ENCODE assay signal across 27 mouse cellular contexts in the genomic region with DNA sequence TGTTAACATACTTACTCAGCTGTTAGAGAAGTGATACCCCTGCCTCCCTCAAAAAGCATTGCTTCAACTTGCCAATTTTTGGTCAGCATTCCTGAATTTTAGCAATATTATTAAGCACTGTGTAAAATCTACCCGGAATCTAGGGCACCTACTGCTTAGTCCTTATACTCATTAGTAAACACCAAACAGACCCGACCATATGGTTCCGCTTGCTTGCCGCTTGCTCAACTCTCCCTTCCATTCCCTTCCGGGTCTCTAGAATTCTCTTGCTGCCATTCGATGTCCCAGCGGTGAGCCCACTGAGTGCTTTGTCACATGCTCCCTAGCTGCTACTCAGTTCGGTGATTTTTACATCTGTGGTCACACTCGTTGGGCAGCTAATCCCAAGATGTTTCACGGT. TPM values are rescaled to one million over a fixed set of nuclear protein-coding genes. Genes with fewer than 3 reads are reported as not detected.
DNase-seq lines count a peak whose midpoint lies in the region; ATAC-seq and TF ChIP-seq lines count a peak whose summit lies in the region.
"Had no signal": no experiment of that assay in that cellular context is flagged by ENCODE, and none has a peak within 500 bp of the region (broad histone marks: within the 10 kb centered on the region; RNA-seq: fewer than 3 reads in every experiment).

No protein-coding gene starts in this region.

- WGBS in embryonic facial prominence, embryonic 14.5 days = 24% methylated on average over 10 of the region's 10 CpGs
- WGBS in embryonic facial prominence, embryonic 10.5 days = 34% methylated on average over 10 of the region's 10 CpGs
- 38% methylated on average over 10 of the region's 10 CpGs for WGBS in kidney, postnatal 0 days
- 71% methylated on average over 10 of the region's 10 CpGs for WGBS in liver, embryonic 11.5 days
- WGBS in liver, embryonic 16.5 days (ENCODE audit: insufficient replicate concordance) = 65% methylated on average over 10 of the region's 10 CpGs

- no peak overlapping the region for H3K27ac ChIP-seq in embryonic facial prominence, embryonic 14.5 days (replicated peaks; ENCODE audit: low read depth, low read length)
- H3K27ac ChIP-seq in embryonic facial prominence, embryonic 10.5 days (replicated peaks) = no peak overlapping the region
- no peak overlapping the region for H3K27ac ChIP-seq in kidney, postnatal 0 days
- H3K27ac ChIP-seq in liver, embryonic 11.5 days (ENCODE audit: low read depth, low read length) = peak overlapping the region; percentile 46; the same call in 1 of the 2 replicates
- H3K27ac ChIP-seq in liver, embryonic 16.5 days (ENCODE audit: low read length) = peak overlapping the region; percentile 79
- H3K27ac ChIP-seq: embryonic facial prominence, embryonic 13.5 days; forebrain, embryonic 12.5 days; heart, embryonic 13.5 days; hindbrain, embryonic 15.5 days; left cerebral cortex, adult 2 months; lung, embryonic 15.5 days; midbrain, embryonic 10.5 days; midbrain, embryonic 15.5 days; neural tube, embryonic 15.5 days had no signal

- H3K9ac ChIP-seq in embryonic facial prominence, embryonic 14.5 days (ENCODE audit: low read depth, low read length) = no peak overlapping the region
- H3K9ac ChIP-seq in kidney, postnatal 0 days (ENCODE audit: low read depth, low read length) = no peak overlapping the region
- no peak overlapping the region for H3K9ac ChIP-seq in liver, embryonic 11.5 days (ENCODE audit: low read depth, low read length)
- no peak overlapping the region for H3K9ac ChIP-seq in liver, embryonic 16.5 days (ENCODE audit: low read depth, low read length)
- H3K9ac ChIP-seq: embryonic facial prominence, embryonic 13.5 days; forebrain, embryonic 12.5 days; forebrain, postnatal 0 days; heart, embryonic 13.5 days; hindbrain, embryonic 15.5 days; lung, embryonic 15.5 days; midbrain, embryonic 15.5 days; neural tube, embryonic 15.5 days had no signal

- TF ChIP-seq CTCF in kidney, postnatal 0 days (IDR thresholded peaks at IDR 0.05; ENCODE audit: low read depth) = no peak

- H3K4me1 ChIP-seq in embryonic facial prominence, embryonic 14.5 days (ENCODE audit: control insufficient read depth, insufficient read depth, low read length) = peaks cover 7% of the 10 kb centered on the region; the same call in 1 of the 2 replicates
- H3K4me1 ChIP-seq in embryonic facial prominence, embryonic 10.5 days = peaks cover 29% of the 10 kb centered on the region
- no peaks in the 10 kb centered on the region for H3K4me1 ChIP-seq in kidney, postnatal 0 days (replicated peaks; ENCODE audit: insufficient read depth, low read length)
- H3K4me1 ChIP-seq in liver, embryonic 11.5 days (replicated peaks; ENCODE audit: control insufficient read depth, insufficient read depth, low read length) = no peaks in the 10 kb centered on the region; the same call in 1 of the 2 replicates
- H3K4me1 ChIP-seq in liver, embryonic 16.5 days (ENCODE audit: control insufficient read depth, low read depth, low read length) = no peaks in the 10 kb centered on the region
- H3K4me1 ChIP-seq: hindbrain, embryonic 15.5 days; lung, embryonic 15.5 days; midbrain, embryonic 15.5 days; neural tube, embryonic 15.5 days had no signal

- intact Hi-C loops in left cerebral cortex, postnatal 4 days (cut with DNase I) = no loop called here

- no peaks in the 10 kb centered on the region for H3K9me3 ChIP-seq in embryonic facial prominence, embryonic 14.5 days (ENCODE audit: control insufficient read depth, low read length)
- H3K9me3 ChIP-seq in embryonic facial prominence, embryonic 10.5 days = 0 out of 2 replicates have a peak, but pooled peaks cover 4% of the 10 kb centered on the region
- no peaks in the 10 kb centered on the region for H3K9me3 ChIP-seq in kidney, postnatal 0 days (replicated peaks; ENCODE audit: low read length)
- H3K9me3 ChIP-seq in liver, embryonic 11.5 days (ENCODE audit: control insufficient read depth, low read length) = no peaks in the 10 kb centered on the region
- no peaks in the 10 kb centered on the region for H3K9me3 ChIP-seq in liver, embryonic 16.5 days (replicated peaks; ENCODE audit: control insufficient read depth, low read length)
- H3K9me3 ChIP-seq: embryonic facial prominence, embryonic 13.5 days; forebrain, embryonic 12.5 days; G1E; heart, embryonic 13.5 days; hindbrain, embryonic 15.5 days; lung, embryonic 15.5 days; midbrain, embryonic 10.5 days; midbrain, embryonic 15.5 days; neural tube, embryonic 15.5 days had no signal

- no peak overlapping the region for H3K4me2 ChIP-seq in embryonic facial prominence, embryonic 14.5 days (ENCODE audit: low read depth, low read length)
- H3K4me2 ChIP-seq in kidney, postnatal 0 days (ENCODE audit: low read length) = no peak overlapping the region
- no peak overlapping the region for H3K4me2 ChIP-seq in liver, embryonic 11.5 days
- no peak overlapping the region for H3K4me2 ChIP-seq in liver, embryonic 16.5 days (ENCODE audit: low read depth, low read length)
- H3K4me2 ChIP-seq: embryonic facial prominence, embryonic 13.5 days; forebrain, embryonic 12.5 days; heart, embryonic 13.5 days; hindbrain, embryonic 15.5 days; lung, embryonic 15.5 days; midbrain, embryonic 15.5 days; neural tube, embryonic 15.5 days had no signal

- no peak overlapping the region for H3K4me3 ChIP-seq in embryonic facial prominence, embryonic 14.5 days (ENCODE audit: low read depth, low read length)
- no peak overlapping the region for H3K4me3 ChIP-seq in embryonic facial prominence, embryonic 10.5 days
- H3K4me3 ChIP-seq in kidney, postnatal 0 days (replicated peaks; ENCODE audit: low read depth, low read length) = no peak overlapping the region
- H3K4me3 ChIP-seq in liver, embryonic 11.5 days (ENCODE audit: low read depth, low read length) = no peak overlapping the region
- no peak overlapping the region for H3K4me3 ChIP-seq in liver, embryonic 16.5 days (ENCODE audit: low read depth, low read length)
- H3K4me3 ChIP-seq: embryonic facial prominence, embryonic 13.5 days; forebrain, embryonic 12.5 days; heart, embryonic 13.5 days; hindbrain, embryonic 15.5 days; left cerebral cortex, adult 2 months; lung, embryonic 15.5 days; midbrain, embryonic 10.5 days; midbrain, embryonic 15.5 days; neural tube, embryonic 15.5 days had no signal

- peak; percentile 35 for DNase-seq in embryonic facial prominence, embryonic 14.5 days (ENCODE audit: low spot score)
- DNase-seq in embryonic facial prominence, embryonic 10.5 days (ENCODE audit: low spot score) = no peak
- peak; percentile 22 for DNase-seq in kidney, postnatal 0 days (ENCODE audit: low spot score)
- no peak for DNase-seq in kidney, adult 18-20 months
- no peak for DNase-seq in liver, embryonic 11.5 days (ENCODE audit: low spot score)
- no peak for DNase-seq in layer of hippocampus, postnatal 36 days
- no peak for DNase-seq in left cerebral cortex, postnatal 4 days
- DNase-seq: cerebellum, adult 18-20 months; cerebellum, postnatal 10 days; forebrain, postnatal 0 days; gastrocnemius, postnatal 10 days; heart, postnatal 10 days; kidney, postnatal 10 days; retina, postnatal 1 day; right cerebral cortex, postnatal 14 days had no signal

- no peaks in the 10 kb centered on the region for H3K36me3 ChIP-seq in embryonic facial prominence, embryonic 14.5 days (ENCODE audit: control insufficient read depth, insufficient read depth, low read length)
- no peaks in the 10 kb centered on the region; the same call in 1 of the 2 replicates for H3K36me3 ChIP-seq in embryonic facial prominence, embryonic 10.5 days (replicated peaks)
- H3K36me3 ChIP-seq in kidney, postnatal 0 days (ENCODE audit: insufficient read depth, low read length) = no peaks in the 10 kb centered on the region
- H3K36me3 ChIP-seq in liver, embryonic 11.5 days (ENCODE audit: control insufficient read depth, insufficient read depth, low read length) = no peaks in the 10 kb centered on the region
- H3K36me3 ChIP-seq in liver, embryonic 16.5 days (ENCODE audit: control insufficient read depth, insufficient read depth) = no peaks in the 10 kb centered on the region
- H3K36me3 ChIP-seq: embryonic facial prominence, embryonic 13.5 days; forebrain, embryonic 12.5 days; G1E; heart, embryonic 13.5 days; hindbrain, embryonic 15.5 days; lung, embryonic 15.5 days; midbrain, embryonic 10.5 days; midbrain, embryonic 15.5 days; neural tube, embryonic 15.5 days had no signal

- no peaks in the 10 kb centered on the region for H3K27me3 ChIP-seq in embryonic facial prominence, embryonic 14.5 days (replicated peaks; ENCODE audit: control insufficient read depth, insufficient read depth, low read length)
- H3K27me3 ChIP-seq in embryonic facial prominence, embryonic 10.5 days (replicated peaks; ENCODE audit: low read depth, poor library complexity, severe bottlenecking) = no peaks in the 10 kb centered on the region
- no peaks in the 10 kb centered on the region for H3K27me3 ChIP-seq in kidney, postnatal 0 days (ENCODE audit: insufficient read depth, low read length)
- H3K27me3 ChIP-seq in liver, embryonic 11.5 days (replicated peaks; ENCODE audit: control insufficient read depth, insufficient read depth, low read length) = no peaks in the 10 kb centered on the region
- H3K27me3 ChIP-seq in liver, embryonic 16.5 days (ENCODE audit: control insufficient read depth, insufficient read depth, low read depth, low read length) = no peaks in the 10 kb centered on the region
- H3K27me3 ChIP-seq: embryonic facial prominence, embryonic 13.5 days; forebrain, embryonic 12.5 days; heart, embryonic 13.5 days; hindbrain, embryonic 15.5 days; lung, embryonic 15.5 days; midbrain, embryonic 15.5 days; neural tube, embryonic 15.5 days had no signal

- ATAC-seq in embryonic facial prominence, embryonic 14.5 days (ENCODE audit: low read depth) = peak; percentile 30; the same call in 1 of the 2 replicates
- peak; percentile 46; the same call in 1 of the 2 replicates for ATAC-seq in kidney, postnatal 0 days (replicated peaks; ENCODE audit: low FRiP score, low read depth)
- ATAC-seq in liver, embryonic 11.5 days (replicated peaks; ENCODE audit: low FRiP score) = no peak
- ATAC-seq in liver, embryonic 16.5 days (ENCODE audit: low read depth) = no peak
- ATAC-seq: forebrain, postnatal 0 days; midbrain, embryonic 15.5 days had no signal

RNA-seq across cellular contexts. Expression of a gene that starts 45.0 kb away (rescaled TPM):
- polyA plus RNA-seq in embryonic facial prominence, embryonic 14.5 days (2014; fragmentation: Nextera tagmentation; extraction: Ambion mirVana) = 19.1 and 21.9 TPM in 2 replicates
- polyA plus RNA-seq in embryonic facial prominence, embryonic 10.5 days (2016; fragmentation: Nextera tagmentation; extraction: Ambion mirVana) = 15.9 and 20.0 TPM in 2 replicates
- polyA plus RNA-seq in kidney, postnatal 0 days (2015; fragmentation: Nextera tagmentation; extraction: Ambion mirVana) = 12.4 and 15.3 TPM in 2 replicates
- 6.3 and 7.3 TPM in 2 replicates for polyA plus RNA-seq in liver, embryonic 11.5 days (2014; fragmentation: Nextera tagmentation; extraction: Ambion mirVana)
- polyA plus RNA-seq in liver, embryonic 16.5 days (2015; fragmentation: Nextera tagmentation; extraction: Ambion mirVana) = 0.22 and 0.25 TPM in 2 replicates
- 1 to 10 TPM; 7.8 to 8.2 TPM for total RNA-seq in layer of hippocampus, postnatal 36 days (2021)
- 10 to 100 TPM; 65.3 to 65.9 TPM for total RNA-seq in left cerebral cortex, postnatal 4 days (2021)
- total RNA-seq: hematopoietic stem cell, adult 5-6 weeks had no signal

Comparison
In these comparisons a context has a peak if more than half of its experiments do, and no peak if none do; other contexts are left out.
1. DNase-seq: peak in embryonic facial prominence, embryonic 14.5 days (single experiment) and kidney, postnatal 0 days (single experiment); none in embryonic facial prominence, embryonic 10.5 days (single experiment), kidney, adult 18-20 months (single experiment), liver, embryonic 11.5 days (single experiment), layer of hippocampus, postnatal 36 days (0 of 2) and left cerebral cortex, postnatal 4 days (single experiment).
2. ATAC-seq: peak in embryonic facial prominence, embryonic 14.5 days (single experiment) and kidney, postnatal 0 days (single experiment); none in liver, embryonic 11.5 days (single experiment) and liver, embryonic 16.5 days (single experiment).
3. H3K27ac ChIP-seq: peak in liver, embryonic 11.5 days (single experiment) and liver, embryonic 16.5 days (single experiment); none in embryonic facial prominence, embryonic 14.5 days (single experiment), embryonic facial prominence, embryonic 10.5 days (single experiment) and kidney, postnatal 0 days (single experiment).